Mouse (Mus musculus): ENCODE data around the gene Ugt1a5. TPM values are rescaled to one million over a fixed set of nuclear protein-coding genes. Genes with fewer than 3 reads are reported as not detected.
"Not testable (repeated sequence)": the region's sequence is repeated elsewhere in the genome, so short reads cannot be mapped to it uniquely, and the experiment has no call there.

Ugt1a5 gene
- polyA plus RNA-seq, 1 experiment from 2014 or later, result not detected

- no peak for ATAC-seq (ENCODE audit: low FRiP score, low TSS enrichment)
- H3K4me1 ChIP-seq (ENCODE audit: control insufficient read depth, insufficient read depth, low read length), result no peaks in the 10 kb centered on the region
- H3K27ac ChIP-seq (replicated peaks; ENCODE audit: low read depth, low read length), result no peak overlapping the region
- WGBS, result 60% methylated on average over 2 of the region's 2 CpGs
- no peaks in the 10 kb centered on the region for H3K27me3 ChIP-seq (ENCODE audit: control insufficient read depth, insufficient read depth, low read length)
- H3K36me3 ChIP-seq (ENCODE audit: control insufficient read depth, insufficient read depth, low read length), result no peaks in the 10 kb centered on the region
- peaks cover 56% of the 10 kb centered on the region for H3K9me3 ChIP-seq (ENCODE audit: control insufficient read depth, low read length)
- no peak overlapping the region for H3K9ac ChIP-seq (replicated peaks; ENCODE audit: low read length)
- no peak overlapping the region for H3K4me3 ChIP-seq (replicated peaks; ENCODE audit: low read depth, low read length)
- peak; percentile 1 for DNase-seq
- no peak overlapping the region for H3K4me2 ChIP-seq (ENCODE audit: low read length)
Observed at GRCm38 (mm10) chr1:88217144-88217543, 51.3 kb downstream of the Ugt1a5 start.

- no peaks in the 10 kb centered on the region for H3K4me1 ChIP-seq (ENCODE audit: control insufficient read depth, insufficient read depth, low read length)
- ATAC-seq (ENCODE audit: low FRiP score, low TSS enrichment), result no peak
- H3K9me3 ChIP-seq (ENCODE audit: control insufficient read depth, low read length), result peaks cover 54% of the 10 kb centered on the region
- DNase-seq, result peak; percentile 5
- H3K4me3 ChIP-seq (replicated peaks; ENCODE audit: low read depth, low read length), result no peak overlapping the region
- 42% methylated on average over 3 of the region's 3 CpGs for WGBS
- no peak overlapping the region for H3K9ac ChIP-seq (replicated peaks; ENCODE audit: low read length)
- no peak overlapping the region for H3K4me2 ChIP-seq (ENCODE audit: low read length)
- no peaks in the 10 kb centered on the region for H3K36me3 ChIP-seq (ENCODE audit: control insufficient read depth, insufficient read depth, low read length)
- no peaks in the 10 kb centered on the region for H3K27me3 ChIP-seq (ENCODE audit: control insufficient read depth, insufficient read depth, low read length)
- no peak overlapping the region for H3K27ac ChIP-seq (replicated peaks; ENCODE audit: low read depth, low read length)
Observed at GRCm38 (mm10) chr1:88217576-88217975, 51.8 kb downstream of the Ugt1a5 start.

- no peak overlapping the region for H3K4me2 ChIP-seq (ENCODE audit: low read length)
- 75% methylated on average over 9 of the region's 9 CpGs for WGBS
- no peaks in the 10 kb centered on the region for H3K4me1 ChIP-seq (ENCODE audit: control insufficient read depth, insufficient read depth, low read length)
- ATAC-seq (ENCODE audit: low FRiP score, low TSS enrichment), result no peak
- DNase-seq, result peak; percentile 1
- peaks cover 51% of the 10 kb centered on the region for H3K9me3 ChIP-seq (ENCODE audit: control insufficient read depth, low read length)
- no peak overlapping the region for H3K9ac ChIP-seq (replicated peaks; ENCODE audit: low read length)
- no peak overlapping the region for H3K4me3 ChIP-seq (replicated peaks; ENCODE audit: low read depth, low read length)
- H3K27ac ChIP-seq (replicated peaks; ENCODE audit: low read depth, low read length), result no peak overlapping the region
- no peaks in the 10 kb centered on the region for H3K27me3 ChIP-seq (ENCODE audit: control insufficient read depth, insufficient read depth, low read length)
- H3K36me3 ChIP-seq (ENCODE audit: control insufficient read depth, insufficient read depth, low read length), result no peaks in the 10 kb centered on the region
Observed at GRCm38 (mm10) chr1:88218051-88218450, 52.2 kb downstream of the Ugt1a5 start.

- no peaks in the 10 kb centered on the region for H3K27me3 ChIP-seq (ENCODE audit: control insufficient read depth, insufficient read depth, low read length)
- ATAC-seq (ENCODE audit: low FRiP score, low TSS enrichment), result no peak
- no peak overlapping the region for H3K4me2 ChIP-seq (ENCODE audit: low read length)
- H3K27ac ChIP-seq (replicated peaks; ENCODE audit: low read depth, low read length), result no peak overlapping the region
- H3K4me1 ChIP-seq (ENCODE audit: control insufficient read depth, insufficient read depth, low read length), result no peaks in the 10 kb centered on the region
- 48% methylated on average over 4 of the region's 4 CpGs for WGBS
- no peak overlapping the region for H3K4me3 ChIP-seq (replicated peaks; ENCODE audit: low read depth, low read length)
- no peaks in the 10 kb centered on the region for H3K36me3 ChIP-seq (ENCODE audit: control insufficient read depth, insufficient read depth, low read length)
- peaks cover 46% of the 10 kb centered on the region for H3K9me3 ChIP-seq (ENCODE audit: control insufficient read depth, low read length)
- DNase-seq, result no peak
- H3K9ac ChIP-seq (replicated peaks; ENCODE audit: low read length), result no peak overlapping the region
Observed at GRCm38 (mm10) chr1:88218591-88218990, 52.8 kb downstream of the Ugt1a5 start.

- peaks cover 41% of the 10 kb centered on the region for H3K9me3 ChIP-seq (ENCODE audit: control insufficient read depth, low read length)
- H3K36me3 ChIP-seq (ENCODE audit: control insufficient read depth, insufficient read depth, low read length), result no peaks in the 10 kb centered on the region
- no peaks in the 10 kb centered on the region for H3K27me3 ChIP-seq (ENCODE audit: control insufficient read depth, insufficient read depth, low read length)
- H3K27ac ChIP-seq (replicated peaks; ENCODE audit: low read depth, low read length), result no peak overlapping the region
- H3K4me3 ChIP-seq (replicated peaks; ENCODE audit: low read depth, low read length), result no peak overlapping the region
- DNase-seq, result no peak
- no peaks in the 10 kb centered on the region for H3K4me1 ChIP-seq (ENCODE audit: control insufficient read depth, insufficient read depth, low read length)
- no peak overlapping the region for H3K9ac ChIP-seq (replicated peaks; ENCODE audit: low read length)
- no peak for ATAC-seq (ENCODE audit: low FRiP score, low TSS enrichment)
- H3K4me2 ChIP-seq (ENCODE audit: low read length), result no peak overlapping the region
- 15% methylated on average over 1 of the region's 1 CpGs for WGBS
Observed at GRCm38 (mm10) chr1:88219054-88219453, 53.2 kb downstream of the Ugt1a5 start.

GRCm38 (mm10) chr1:88220336-88220735, 54.5 kb downstream of the Ugt1a5 start:
- ATAC-seq (ENCODE audit: low FRiP score, low TSS enrichment) (no peak), DNase-seq (no peak)
- Histone ChIP-seq H3K27me3 (ENCODE audit: control insufficient read depth, insufficient read depth, low read length) (no peaks in the 10 kb centered on the region), H3K27ac (replicated peaks; ENCODE audit: low read depth, low read length) (no peak overlapping the region), H3K9me3 (ENCODE audit: control insufficient read depth, low read length) (peaks cover 31% of the 10 kb centered on the region), H3K4me1 (ENCODE audit: control insufficient read depth, insufficient read depth, low read length) (no peaks in the 10 kb centered on the region), H3K4me3 (replicated peaks; ENCODE audit: low read depth, low read length) (no peak overlapping the region), H3K4me2 (ENCODE audit: low read length) (no peak overlapping the region), H3K36me3 (ENCODE audit: control insufficient read depth, insufficient read depth, low read length) (no peaks in the 10 kb centered on the region), H3K9ac (replicated peaks; ENCODE audit: low read length) (no peak overlapping the region)

GRCm38 (mm10) chr1:88222216-88222615, 56.4 kb downstream of the Ugt1a5 start:
- Histone ChIP-seq H3K4me3 (replicated peaks; ENCODE audit: low read depth, low read length) (no peak overlapping the region), H3K9me3 (ENCODE audit: control insufficient read depth, low read length) (peaks cover 33% of the 10 kb centered on the region), H3K36me3 (ENCODE audit: control insufficient read depth, insufficient read depth, low read length) (no peaks in the 10 kb centered on the region), H3K4me1 (ENCODE audit: control insufficient read depth, insufficient read depth, low read length) (no peaks in the 10 kb centered on the region), H3K27me3 (ENCODE audit: control insufficient read depth, insufficient read depth, low read length) (no peaks in the 10 kb centered on the region), H3K27ac (replicated peaks; ENCODE audit: low read depth, low read length) (no peak overlapping the region), H3K4me2 (ENCODE audit: low read length) (no peak overlapping the region), H3K9ac (replicated peaks; ENCODE audit: low read length) (no peak overlapping the region)
- no peak for DNase-seq
- no peak for ATAC-seq (ENCODE audit: low FRiP score, low TSS enrichment)
- WGBS, result 49% methylated on average over 2 of the region's 2 CpGs

- H3K27ac ChIP-seq (replicated peaks; ENCODE audit: low read depth, low read length); H3K4me2 ChIP-seq (ENCODE audit: low read length); ATAC-seq (ENCODE audit: low FRiP score, low TSS enrichment); H3K4me1 ChIP-seq (ENCODE audit: control insufficient read depth, insufficient read depth, low read length); H3K27me3 ChIP-seq (ENCODE audit: control insufficient read depth, insufficient read depth, low read length); H3K9ac ChIP-seq (replicated peaks; ENCODE audit: low read length); H3K36me3 ChIP-seq (ENCODE audit: control insufficient read depth, insufficient read depth, low read length); H3K4me3 ChIP-seq (replicated peaks; ENCODE audit: low read depth, low read length); DNase-seq: not testable (repeated sequence)
- H3K9me3 ChIP-seq (ENCODE audit: control insufficient read depth, low read length), result peaks cover 36% of the 10 kb centered on the region
Observed at GRCm38 (mm10) chr1:88223011-88223515, 57.3 kb downstream of the Ugt1a5 start.

- H3K27ac ChIP-seq (replicated peaks; ENCODE audit: low read depth, low read length), result no peak overlapping the region
- no peaks in the 10 kb centered on the region for H3K36me3 ChIP-seq (ENCODE audit: control insufficient read depth, insufficient read depth, low read length)
- no peak overlapping the region for H3K4me3 ChIP-seq (replicated peaks; ENCODE audit: low read depth, low read length)
- no peak for ATAC-seq (ENCODE audit: low FRiP score, low TSS enrichment)
- WGBS, result 51% methylated on average over 1 of the region's 1 CpGs
- no peak for DNase-seq
- no peak overlapping the region for H3K4me2 ChIP-seq (ENCODE audit: low read length)
- H3K9ac ChIP-seq (replicated peaks; ENCODE audit: low read length), result no peak overlapping the region
- no peaks in the 10 kb centered on the region for H3K27me3 ChIP-seq (ENCODE audit: control insufficient read depth, insufficient read depth, low read length)
- H3K9me3 ChIP-seq (ENCODE audit: control insufficient read depth, low read length), result peaks cover 41% of the 10 kb centered on the region
- no peaks in the 10 kb centered on the region for H3K4me1 ChIP-seq (ENCODE audit: control insufficient read depth, insufficient read depth, low read length)
Observed at GRCm38 (mm10) chr1:88223591-88223990, 57.8 kb downstream of the Ugt1a5 start.

Measured in midbrain, embryonic 14.5 days (tissue).